Mouse (Mus musculus) fat pad, adult 2 months (tissue): Measurements from ENCODE around the gene Smim14.

Experiments used
- DNase-seq: peaks from one replicate; pipeline ENCODE4 v3.0.0-alpha.2; 2011; ENCODE audit warnings: low read depth, low spot score; ENCODE audit errors: extremely low read depth

Gene Smim14

DNA sequence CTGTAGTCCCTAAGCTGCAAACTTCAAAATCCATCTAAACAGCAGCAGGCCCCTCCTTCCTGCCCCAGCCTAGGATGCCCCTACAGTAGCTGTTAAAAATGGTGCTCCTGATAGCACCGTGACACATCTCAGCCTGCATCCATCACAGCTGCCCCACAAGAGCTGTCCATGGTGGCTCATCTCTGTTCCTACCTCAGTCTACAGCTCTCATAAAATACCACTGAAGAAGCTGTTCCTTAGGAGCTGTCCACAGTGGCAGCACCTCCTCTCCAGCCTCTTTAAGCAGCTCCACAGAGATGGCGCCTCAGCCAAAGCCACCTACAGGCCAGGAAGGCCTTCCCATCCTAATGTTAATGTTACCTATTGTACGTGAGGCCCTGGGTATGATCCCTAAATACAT lies 70.1 kb downstream of the Smim14 start:
- no peak for DNase-seq

DNA sequence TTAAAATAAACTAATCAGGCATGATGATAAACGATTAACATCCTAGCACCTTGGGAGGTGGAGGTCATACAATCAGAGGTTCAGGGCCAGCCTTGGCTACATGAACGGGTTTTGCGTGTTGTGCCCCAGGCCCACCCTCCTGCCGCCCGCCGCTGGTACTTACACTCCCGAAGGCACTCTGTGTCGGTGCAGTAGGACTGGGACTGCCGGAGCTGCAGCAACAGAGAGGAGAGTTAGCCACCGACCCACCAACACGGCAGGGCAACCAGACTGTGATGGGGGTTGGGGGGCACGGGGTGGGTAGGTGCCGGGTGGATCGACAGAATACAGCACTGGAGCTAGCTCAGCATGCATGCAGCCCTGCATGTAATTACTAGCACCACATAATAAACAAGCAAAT lies 76.6 kb downstream of the Smim14 start:
- no peak for DNase-seq

DNA sequence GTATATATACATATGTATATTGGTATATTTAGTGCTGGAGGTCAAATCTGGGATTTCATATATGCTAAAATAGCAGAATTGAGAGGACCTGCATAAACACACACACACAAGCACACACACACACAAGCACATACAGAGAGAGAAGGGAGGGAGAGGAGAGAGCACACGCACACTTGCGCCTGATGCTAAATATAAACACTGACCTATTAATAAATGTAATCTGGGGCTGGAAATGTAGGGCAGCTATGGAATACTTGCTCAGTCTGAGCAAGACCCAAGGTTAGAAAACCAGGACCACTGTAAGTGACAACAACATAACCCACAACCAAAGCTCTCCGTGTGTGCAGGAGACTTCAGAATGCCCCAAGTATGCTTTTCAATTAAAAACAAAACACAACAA lies 77.5 kb downstream of the Smim14 start:
- DNase-seq = no peak

DNA sequence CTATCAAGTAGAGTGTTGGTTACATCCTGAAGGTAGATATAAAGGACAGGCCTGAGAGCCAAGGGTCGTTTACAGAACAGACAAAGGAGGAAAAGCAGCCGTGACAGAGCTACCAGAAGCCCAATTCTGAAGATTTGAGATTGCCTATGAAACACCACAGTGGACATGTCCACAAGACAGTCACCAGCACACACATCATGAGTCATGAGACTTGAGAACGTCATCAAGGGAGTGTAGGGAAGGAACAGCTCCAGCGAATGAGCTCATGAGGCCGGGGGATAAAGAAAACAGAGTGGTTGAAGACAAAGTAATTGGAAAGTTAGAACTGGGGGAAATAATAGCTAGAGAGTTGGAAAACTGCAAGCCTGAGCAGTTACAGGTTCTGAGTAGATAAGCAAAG lies 79.1 kb downstream of the Smim14 start:
- no peak for DNase-seq

GRCm38 (mm10) chr5:65457086-65457827 lies 79.7 kb downstream of the Smim14 start:
- no peak for DNase-seq

DNA sequence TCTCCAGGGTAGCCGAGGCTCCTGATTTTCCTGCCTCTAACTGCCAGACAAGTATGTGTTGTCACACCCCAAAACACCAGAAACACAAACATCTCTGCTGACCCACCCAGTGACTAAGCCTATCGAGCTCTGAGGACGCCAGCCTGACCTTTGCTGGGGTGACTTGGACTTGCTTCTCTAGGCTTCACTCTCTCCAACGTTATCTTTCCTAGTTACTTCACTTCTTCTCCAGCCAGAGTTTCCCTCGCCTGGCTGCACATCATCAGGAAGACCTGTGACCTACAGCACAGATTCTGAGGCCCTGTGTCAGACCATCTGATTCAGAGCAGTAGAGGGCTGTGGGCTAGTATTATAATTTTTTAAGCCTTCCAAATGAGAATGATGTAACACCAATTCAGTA lies 82.2 kb downstream of the Smim14 start:
- DNase-seq = no peak

DNA sequence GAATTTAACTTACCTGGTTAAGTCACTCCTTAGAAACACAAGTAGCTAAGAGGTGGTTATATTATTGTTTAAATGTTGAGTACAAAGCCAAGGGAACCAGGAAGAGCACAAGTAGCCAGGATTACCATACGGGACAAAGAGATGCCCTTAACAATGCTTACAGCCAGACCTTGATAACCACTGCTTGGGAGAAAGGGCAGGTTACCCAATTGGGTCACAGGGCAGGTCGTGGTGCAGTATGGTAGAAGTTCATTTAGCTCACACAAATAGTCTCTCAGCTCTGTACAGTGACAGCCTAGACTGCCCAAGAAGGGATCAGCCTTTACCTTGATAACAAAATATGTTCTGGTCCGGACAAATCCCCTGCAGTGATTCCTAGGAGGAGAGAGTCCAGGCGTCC lies 88.0 kb downstream of the Smim14 start:
- DNase-seq = no peak

GRCm38 (mm10) chr5:65447826-65448225 lies 89.2 kb downstream of the Smim14 start:
- no peak for DNase-seq

DNA sequence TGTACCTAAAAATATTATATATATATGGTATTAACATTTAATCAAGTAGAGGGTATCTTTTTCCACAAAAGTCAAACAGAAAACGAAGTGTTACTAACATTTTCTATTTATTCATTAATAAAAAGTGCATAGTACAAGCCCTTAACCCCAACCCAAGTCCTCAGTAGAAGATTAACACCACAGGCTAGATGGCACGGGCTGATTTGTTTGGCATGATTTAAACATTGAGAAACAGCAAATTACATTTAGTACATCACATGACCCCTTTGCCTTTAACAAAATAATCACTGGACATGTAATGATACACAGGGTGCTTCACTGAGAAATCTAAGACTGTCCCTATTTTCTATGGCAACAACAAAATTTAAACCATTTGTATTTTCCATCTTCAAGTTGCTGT lies 90.2 kb downstream of the Smim14 start:
- DNase-seq = no peak

DNA sequence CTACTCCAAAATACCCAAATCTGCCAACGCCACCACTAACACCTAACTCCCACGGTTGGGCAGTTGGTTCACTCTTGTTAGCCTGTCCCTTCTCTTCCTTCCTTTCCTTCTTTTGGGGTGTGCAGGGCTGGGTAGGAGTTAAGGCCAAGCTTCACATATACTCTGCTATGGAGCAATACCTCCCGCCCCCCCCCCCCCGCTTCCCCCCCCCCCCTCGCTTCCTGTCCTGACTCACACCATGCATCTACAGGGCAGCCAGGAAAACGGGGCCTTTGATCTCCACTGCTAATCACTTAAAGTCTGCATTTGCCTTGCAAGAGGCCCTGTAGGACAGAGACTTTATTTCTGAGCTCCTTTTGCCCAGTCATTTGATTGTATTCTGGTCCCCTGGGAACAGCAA lies 92.0 kb downstream of the Smim14 start:
- no peak for DNase-seq

GRCm38 (mm10) chr5:65438041-65438440 lies 98.9 kb downstream of the Smim14 start:
- DNase-seq = no peak

DNA sequence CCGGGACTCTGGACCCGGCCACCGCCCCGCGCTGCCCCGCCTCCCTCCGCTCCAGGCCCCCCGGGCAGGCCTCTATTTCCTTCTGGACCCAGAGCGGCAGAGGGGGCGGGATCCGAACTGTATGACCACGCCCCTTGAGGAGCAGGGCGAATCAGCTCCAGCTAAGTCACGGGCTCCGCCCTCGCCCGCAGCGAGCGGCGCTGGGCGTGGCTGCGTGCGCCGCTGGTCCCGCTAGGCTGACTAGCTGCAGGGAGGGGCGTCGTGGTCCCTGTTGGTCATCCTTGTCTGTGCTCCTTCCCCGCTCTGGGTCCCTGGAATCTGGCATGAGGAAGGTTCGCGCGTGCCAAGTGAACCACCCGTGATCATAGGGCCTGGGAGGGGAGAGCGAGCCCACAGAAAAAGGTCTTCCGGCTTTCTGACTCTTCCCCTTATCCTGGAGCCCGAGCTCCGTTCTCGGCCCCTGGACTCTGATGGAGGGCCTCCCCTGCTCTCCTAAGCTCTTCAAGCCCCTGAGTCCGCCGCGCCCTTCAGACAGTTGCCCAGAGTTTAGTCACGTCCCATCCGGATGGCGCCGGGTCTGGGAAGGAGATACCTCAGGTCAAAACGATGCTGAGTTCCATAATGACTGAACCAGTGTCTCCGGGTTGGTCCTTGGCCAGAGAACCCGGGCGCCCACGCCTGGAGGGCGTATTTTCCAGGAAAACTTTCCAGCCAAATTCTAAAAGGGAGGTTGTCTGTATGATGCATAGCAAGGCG lies 101.0 kb downstream of the Smim14 start, which contains the start of gene Ugdh:
Ugdh (minus strand) TSS at position 144 of the 756 bp plus-strand sequence.
- DNase-seq = no peak

DNA sequence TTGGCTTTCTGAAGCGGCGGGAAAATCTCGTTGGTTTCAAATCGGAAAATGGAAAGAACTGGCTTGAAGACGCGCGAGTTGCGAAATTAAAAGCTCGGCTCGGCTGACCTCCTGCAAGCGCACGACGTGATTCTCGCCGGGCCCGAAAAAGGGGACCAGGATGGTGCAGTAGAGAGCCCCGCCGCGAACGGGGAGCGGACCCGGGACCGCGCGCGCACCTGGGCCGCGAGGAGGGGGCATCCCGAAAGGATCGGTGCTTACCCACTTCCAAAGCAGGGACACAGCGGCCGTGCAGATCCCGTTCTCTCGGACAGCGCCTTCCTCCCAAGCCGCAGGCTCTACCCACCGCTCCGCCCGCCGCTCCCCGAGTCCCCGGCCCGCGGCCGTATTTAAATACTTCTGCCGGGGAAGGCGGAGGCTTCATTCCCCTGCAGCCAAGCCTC lies 101.6 kb downstream of the Smim14 start:
- DNase-seq = no peak

- no peak for DNase-seq
These were observed 102.3 kb downstream of the Smim14 start for GRCm38 (mm10) chr5:65434471-65435362.

DNA sequence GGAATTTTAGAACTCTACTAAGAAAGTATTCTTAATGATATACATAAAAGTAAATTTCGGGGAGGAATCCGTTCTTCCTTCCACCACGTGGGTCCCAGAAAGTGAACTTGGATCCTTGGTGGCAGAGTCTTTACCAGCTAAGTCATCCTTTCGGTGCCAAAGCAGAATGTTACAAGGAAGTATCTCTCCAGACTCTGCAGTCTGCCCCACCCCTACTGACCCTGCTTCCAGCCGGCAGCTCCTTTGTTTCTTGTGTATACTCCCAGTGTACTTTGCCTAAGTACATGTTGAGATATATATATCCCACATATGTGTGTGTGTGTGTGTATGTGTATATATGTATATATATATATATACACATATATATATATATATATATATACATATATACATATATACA lies 107.5 kb downstream of the Smim14 start:
- DNase-seq = no peak

- no peak for DNase-seq
These were observed 108.7 kb downstream of the Smim14 start for GRCm38 (mm10) chr5:65428321-65428720.

GRCm38 (mm10) chr5:65425251-65425650 lies 111.7 kb downstream of the Smim14 start:
- no peak for DNase-seq

DNA sequence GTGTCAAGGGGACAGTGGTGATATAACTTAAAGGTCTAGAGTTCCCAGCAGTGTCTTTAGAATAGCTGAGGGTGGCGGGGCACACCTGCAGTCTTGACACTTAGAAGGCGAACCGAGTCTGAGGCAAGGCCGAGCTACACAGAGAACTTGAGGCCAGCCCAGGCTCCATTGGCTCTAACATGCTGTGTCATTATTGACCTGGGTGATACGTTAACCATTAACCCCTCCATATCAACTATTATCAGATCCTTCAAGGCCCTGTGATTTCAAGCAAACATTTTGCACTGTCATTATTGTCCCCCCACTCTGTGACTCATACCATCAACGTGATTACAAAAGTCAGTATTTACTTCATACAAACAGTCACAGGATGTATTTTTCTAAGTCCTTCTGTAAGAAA lies 112.8 kb downstream of the Smim14 start:
- DNase-seq = no peak

DNA sequence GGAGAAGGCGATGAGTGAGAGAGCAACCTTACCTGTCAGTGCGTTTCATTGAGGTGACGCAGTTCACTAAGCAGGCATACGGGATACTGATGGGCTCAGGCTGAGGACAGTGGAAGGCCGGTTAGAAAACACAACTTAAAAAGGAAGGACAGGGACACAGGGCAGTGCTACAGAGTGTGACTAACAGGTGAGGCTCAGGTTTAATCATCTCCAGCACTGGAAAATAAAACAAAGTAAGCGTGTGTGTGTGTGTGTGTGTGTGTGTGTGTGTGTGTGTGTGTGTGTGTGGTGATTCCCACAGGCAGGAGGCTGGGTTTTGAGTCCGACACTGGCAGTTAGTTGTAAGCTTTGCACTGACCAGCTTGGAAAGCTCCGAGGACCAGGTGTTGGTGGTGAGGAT lies 114.2 kb downstream of the Smim14 start:
- DNase-seq = no peak

GRCm38 (mm10) chr5:65420822-65421221 lies 116.2 kb downstream of the Smim14 start:
- no peak for DNase-seq

- no peak for DNase-seq
These were observed 117.8 kb downstream of the Smim14 start for GRCm38 (mm10) chr5:65419136-65419535.
